Mouse (Mus musculus) gastrocnemius, postnatal 25 days (tissue): ENCODE data around the gene Plekhg4. TPM values are rescaled to one million over a fixed set of nuclear protein-coding genes. Genes with fewer than 3 reads are reported as not detected.

Experiments used
- DNase-seq: peaks from one replicate; pipeline ENCODE4 v3.0.0; 2022
- long read RNA-seq, 2 experiments: library from polyadenylated mRNA; stranded (forward); transcript quantifications; one replicate each; pipeline ENCODE4 v2.0.0; 2021
- total RNA-seq, 2 experiments: library from RNA; stranded (reverse); gene quantifications; 1 replicate in 1 of 2; 2 replicates in 1 of 2; pipeline ENCODE4 v1.2.3; 2021

Plekhg4 gene
- under 1 TPM in 1 of 2 experiments, not detected in 1; 0.11 TPM for total RNA-seq
- long read RNA-seq, experiment 1: 0 reads
- long read RNA-seq, experiment 2: 0 reads

- DNase-seq: no peak
Observed at GRCm38 (mm10) chr8:105373032-105373431, at the start of gene Plekhg4. Gene Plekhg4, plus strand, starts transcription at chr8:105373274.

- peak; percentile 44 for DNase-seq
Observed at GRCm38 (mm10) chr8:105325641-105326093, 47.4 kb upstream of the Plekhg4 start.

GRCm38 (mm10) chr8:105326141-105326672, 46.9 kb upstream of the Plekhg4 start, which contains the start of the genes Lrrc29 and Tmem208:
Gene Lrrc29, minus strand, starts transcription at chr8:105326278.
Gene Tmem208, plus strand, starts transcription at chr8:105326354.
- peak; percentile 94 for DNase-seq

- no peak for DNase-seq
Observed at GRCm38 (mm10) chr8:105326968-105327367, 46.1 kb upstream of the Plekhg4 start.

GRCm38 (mm10) chr8:105330325-105330724, 42.7 kb upstream of the Plekhg4 start:
- DNase-seq: no peak

GRCm38 (mm10) chr8:105331469-105331868, 41.6 kb upstream of the Plekhg4 start:
- DNase-seq: no peak

- DNase-seq: no peak
Observed at GRCm38 (mm10) chr8:105331931-105332330, 41.1 kb upstream of the Plekhg4 start.

- DNase-seq: no peak
Observed at GRCm38 (mm10) chr8:105332523-105332922, 40.6 kb upstream of the Plekhg4 start.

GRCm38 (mm10) chr8:105336373-105337130, 36.5 kb upstream of the Plekhg4 start:
- no peak for DNase-seq

- DNase-seq: no peak
Observed at GRCm38 (mm10) chr8:105338992-105339391, 34.1 kb upstream of the Plekhg4 start.

GRCm38 (mm10) chr8:105339886-105340635, 33.0 kb upstream of the Plekhg4 start:
- no peak for DNase-seq

- no peak for DNase-seq
Observed at GRCm38 (mm10) chr8:105341399-105341798, 31.7 kb upstream of the Plekhg4 start.

- no peak for DNase-seq
Observed at GRCm38 (mm10) chr8:105342768-105343167, 30.3 kb upstream of the Plekhg4 start.

GRCm38 (mm10) chr8:105343791-105344574, 29.1 kb upstream of the Plekhg4 start:
- no peak for DNase-seq

- no peak for DNase-seq
Observed at GRCm38 (mm10) chr8:105345061-105345975, 27.8 kb upstream of the Plekhg4 start.

- DNase-seq: peak; percentile 84
Observed at GRCm38 (mm10) chr8:105346611-105347427, 26.3 kb upstream of the Plekhg4 start.

- peak; percentile 95 for DNase-seq
Observed at GRCm38 (mm10) chr8:105347428-105348221, 25.4 kb upstream of the Plekhg4 start, which contains the start of gene Fhod1. Gene Fhod1, minus strand, starts transcription at chr8:105347953.

GRCm38 (mm10) chr8:105348450-105349095, 24.5 kb upstream of the Plekhg4 start, which contains the start of gene Slc9a5:
Gene Slc9a5, plus strand, starts transcription at chr8:105348843.
- DNase-seq: no peak
